Mouse (Mus musculus): ENCODE data around the gene Amer3. TPM values are rescaled to one million over a fixed set of nuclear protein-coding genes. Genes with fewer than 3 reads are reported as not detected.
"Not testable (repeated sequence)": the region's sequence is repeated elsewhere in the genome, so short reads cannot be mapped to it uniquely, and the experiment has no call there.

Amer3 gene
- total RNA-seq (2021), result 10 to 100 TPM; 41.0 to 43.8 TPM
- long read RNA-seq, experiment 1, full-length matches to known transcripts, result 10 of 18 reads
- long read RNA-seq, experiment 1, partial matches to known transcripts, result 7 of 18 reads
- long read RNA-seq, experiment 1, other reads (novel, unspliced or antisense), result 1 of 18 reads
- long read RNA-seq, experiment 2, full-length matches to known transcripts, result 19 of 31 reads
- long read RNA-seq, experiment 2, partial matches to known transcripts, result 8 of 31 reads
- long read RNA-seq, experiment 2, other reads (novel, unspliced or antisense), result 4 of 31 reads

- peak within 1 kb of the TSS; percentile 68 for H3K4me3 ChIP-seq
- TF ChIP-seq CTCF (conservative IDR thresholded peaks at IDR 0.05), result no peak
- peak within 1 kb of the TSS; percentile 97 for H3K27ac ChIP-seq
- DNase-seq (ENCODE audit: low spot score in 2 of 2), result peak; percentile 77 to 87
Observed at GRCm38 (mm10) chr1:34578851-34579781, at the start of gene Amer3. TSS of gene Amer3 (plus strand) at chr1:34579657.

- not testable (repeated sequence) for H3K4me3 ChIP-seq; DNase-seq (ENCODE audit: low spot score in 2 of 2); H3K27ac ChIP-seq
Observed at GRCm38 (mm10) chr1:34534574-34534973, 44.9 kb upstream of the Amer3 start.

GRCm38 (mm10) chr1:34535043-34535698, 44.3 kb upstream of the Amer3 start, which contains the start of gene Cfc1:
TSS of gene Cfc1 (plus strand) at chr1:34535648.
- DNase-seq (ENCODE audit: low spot score in 2 of 2); H3K27ac ChIP-seq: not testable (repeated sequence)
- H3K4me3 ChIP-seq, result peak within 1 kb of the TSS; percentile 36; the same call in 1 of the 2 replicates

- no peak for DNase-seq (ENCODE audit: low spot score in 2 of 2)
- Histone ChIP-seq H3K4me3 (peak overlapping the region; percentile 36; the same call in 1 of the 2 replicates), H3K27ac (no peak overlapping the region)
- TF ChIP-seq CTCF (conservative IDR thresholded peaks at IDR 0.05), result no peak
Observed at GRCm38 (mm10) chr1:34536291-34536766, 43.1 kb upstream of the Amer3 start.

GRCm38 (mm10) chr1:34536767-34537485, 42.5 kb upstream of the Amer3 start:
- Histone ChIP-seq H3K4me3 (peak overlapping the region; percentile 36), H3K27ac (no peak overlapping the region)
- no peak for TF ChIP-seq CTCF (conservative IDR thresholded peaks at IDR 0.05)
- no peak for DNase-seq (ENCODE audit: low spot score in 2 of 2)

- no peak for DNase-seq (ENCODE audit: low spot score in 2 of 2)
- H3K4me3 ChIP-seq, result no peak overlapping the region
- no peak for TF ChIP-seq CTCF (conservative IDR thresholded peaks at IDR 0.05)
- no peak overlapping the region for H3K27ac ChIP-seq
Observed at GRCm38 (mm10) chr1:34547074-34547473, 32.4 kb upstream of the Amer3 start.

GRCm38 (mm10) chr1:34553690-34554089, 25.8 kb upstream of the Amer3 start:
- TF ChIP-seq CTCF (conservative IDR thresholded peaks at IDR 0.05), result no peak
- no peak for DNase-seq (ENCODE audit: low spot score in 2 of 2)
- H3K4me3 ChIP-seq, result no peak overlapping the region
- no peak overlapping the region for H3K27ac ChIP-seq

- H3K4me3 ChIP-seq, result no peak overlapping the region
- DNase-seq (ENCODE audit: low spot score in 2 of 2), result no peak
- TF ChIP-seq CTCF (conservative IDR thresholded peaks at IDR 0.05), result no peak
- no peak overlapping the region for H3K27ac ChIP-seq
Observed at GRCm38 (mm10) chr1:34554275-34554674, 25.2 kb upstream of the Amer3 start.

- no peak for TF ChIP-seq CTCF (conservative IDR thresholded peaks at IDR 0.05)
- Histone ChIP-seq H3K27ac (no peak within 1 kb of the TSS), H3K4me3 (no peak within 1 kb of the TSS)
- DNase-seq (ENCODE audit: low spot score in 2 of 2), result no peak
Observed at GRCm38 (mm10) chr1:34560843-34561242, 18.6 kb upstream of the Amer3 start, which contains the start of gene Prss40. TSS of gene Prss40 (minus strand) at chr1:34560943.

- Histone ChIP-seq H3K27ac (no peak overlapping the region), H3K4me3 (no peak overlapping the region)
- DNase-seq (ENCODE audit: low spot score in 2 of 2), result no peak
- TF ChIP-seq CTCF (conservative IDR thresholded peaks at IDR 0.05), result no peak
Observed at GRCm38 (mm10) chr1:34564383-34565045, 14.9 kb upstream of the Amer3 start.

GRCm38 (mm10) chr1:34568120-34568519, 11.3 kb upstream of the Amer3 start:
- no peak for DNase-seq (ENCODE audit: low spot score in 2 of 2)
- no peak for TF ChIP-seq CTCF (conservative IDR thresholded peaks at IDR 0.05)
- no peak overlapping the region for H3K4me3 ChIP-seq
- no peak overlapping the region for H3K27ac ChIP-seq

- DNase-seq (ENCODE audit: low spot score in 2 of 2), result no peak
- no peak for TF ChIP-seq CTCF (conservative IDR thresholded peaks at IDR 0.05)
- Histone ChIP-seq H3K4me3 (no peak overlapping the region), H3K27ac (no peak overlapping the region)
Observed at GRCm38 (mm10) chr1:34569876-34570275, 9.6 kb upstream of the Amer3 start.

Measured in layer of hippocampus, adult 2 months (tissue).